Mouse (Mus musculus) G1E (cell line): ENCODE results near the gene Rbbp6.

Experiments used
- CTCF ChIP-seq: IDR thresholded peaks from 2 replicates; pipeline ENCODE4 v1.5.1; 2012; ENCODE audit warnings: low read depth, low read length, inconsistent platforms, mixed read lengths
- TAL1 ChIP-seq: conservative IDR thresholded peaks from 2 replicates; pipeline ENCODE4 v1.6.1; 2012; ENCODE audit warnings: low read depth, low read length, inconsistent platforms, mixed read lengths

GRCm38 (mm10) chr7:123013466-123013865 is 48.0 kb downstream of the Rbbp6 start:
- TF ChIP-seq CTCF (no peak), TAL1 (no peak)
